Mouse (Mus musculus): Measurements from ENCODE around the gene Btbd35f29.
"Not testable (repeated sequence)": the region's sequence is repeated elsewhere in the genome, so short reads cannot be mapped to it uniquely, and the experiment has no call there.

The Btbd35f29 gene

GRCm38 (mm10) chrX:31117374-31117773 lies at the start of gene Btbd35f29:
Btbd35f29 (plus strand) TSS chrX:31117674.
- DNase-seq (ENCODE audit: low read depth): not testable (repeated sequence)

GRCm38 (mm10) chrX:31141416-31141815 lies 23.9 kb downstream of the Btbd35f29 start:
- not testable (repeated sequence) for DNase-seq (ENCODE audit: low read depth)

GRCm38 (mm10) chrX:31145144-31145543 lies 27.7 kb downstream of the Btbd35f29 start:
- not testable (repeated sequence) for DNase-seq (ENCODE audit: low read depth)

- DNase-seq (ENCODE audit: low read depth): not testable (repeated sequence)
These were observed 28.4 kb downstream of the Btbd35f29 start for GRCm38 (mm10) chrX:31145835-31146234.

GRCm38 (mm10) chrX:31158534-31159085 lies 41.1 kb downstream of the Btbd35f29 start:
- not testable (repeated sequence) for DNase-seq (ENCODE audit: low read depth)

- DNase-seq (ENCODE audit: low read depth): not testable (repeated sequence)
These were observed 42.2 kb downstream of the Btbd35f29 start for GRCm38 (mm10) chrX:31159450-31160322.

GRCm38 (mm10) chrX:31160554-31160953 lies 43.1 kb downstream of the Btbd35f29 start:
- DNase-seq (ENCODE audit: low read depth): not testable (repeated sequence)

GRCm38 (mm10) chrX:31162638-31163037 lies 45.2 kb downstream of the Btbd35f29 start:
- not testable (repeated sequence) for DNase-seq (ENCODE audit: low read depth)

GRCm38 (mm10) chrX:31165193-31165592 lies 47.7 kb downstream of the Btbd35f29 start:
- not testable (repeated sequence) for DNase-seq (ENCODE audit: low read depth)

All from c-Kit-positive CD71-negative TER-119-negative erythroid progenitor cells, embryonic 14.5 days (primary cell).